Mouse (Mus musculus) liver, adult 2 months (tissue): ENCODE measurements around the gene Tnnt1.

Experiments used
- CTCF ChIP-seq: fragments of 200-500 bp; IDR thresholded peaks from 2 replicates; pipeline ENCODE4 v1.5.1; 2011; ENCODE audit warnings: low read depth, low read length, control low read depth
- POLR2A ChIP-seq: fragments of 200-500 bp; IDR thresholded peaks from 2 replicates; pipeline ENCODE4 v1.6.1; 2011; ENCODE audit warnings: low read length, control low read depth; ENCODE audit not compliant: insufficient read depth; ENCODE audit errors: extremely low read depth

DNA sequence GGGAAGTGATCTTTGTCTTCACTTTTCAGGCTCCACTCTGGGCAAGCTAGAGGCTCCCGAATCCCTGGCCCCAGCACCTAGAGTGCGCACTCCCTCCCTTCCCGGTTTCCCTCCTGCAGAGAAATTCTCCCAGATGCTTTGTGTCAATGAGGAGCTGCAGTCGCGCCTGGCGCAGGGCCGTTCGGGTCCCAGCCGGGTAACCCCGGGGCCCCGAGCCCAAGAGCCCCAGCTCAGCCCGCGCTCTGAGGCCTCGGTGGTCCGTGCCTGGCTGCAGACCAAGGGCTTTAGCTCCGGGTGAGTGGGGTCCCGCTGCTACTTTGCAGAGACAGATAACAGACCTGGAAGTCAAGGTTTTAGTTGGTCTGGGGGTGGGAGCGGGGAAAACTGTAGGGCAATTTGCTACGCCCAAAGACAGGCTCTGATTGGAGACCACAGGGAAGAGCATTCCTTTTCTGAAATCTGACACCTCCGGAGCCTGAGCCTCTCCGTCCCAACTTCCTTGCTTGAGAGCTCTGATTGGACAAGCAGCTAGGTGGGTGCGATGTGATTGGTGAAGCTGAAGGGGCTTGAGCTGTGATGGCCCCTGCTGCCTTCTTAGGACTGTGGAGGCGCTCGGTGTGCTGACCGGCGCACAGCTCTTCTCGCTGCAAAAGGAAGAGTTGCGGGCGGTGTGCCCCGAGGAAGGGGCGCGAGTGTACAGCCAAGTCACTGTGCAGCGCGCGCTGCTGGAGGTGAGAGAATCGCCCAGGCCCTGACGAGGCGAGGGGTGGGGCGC lies 38.0 kb downstream of the Tnnt1 start:
- TF ChIP-seq CTCF (no peak), POLR2A (no peak)
